Mouse (Mus musculus): Measurements from ENCODE around the gene Elob. TPM values are rescaled to one million over a fixed set of nuclear protein-coding genes. Genes with fewer than 3 reads are reported as not detected.

The Elob gene
- total RNA-seq, 2 experiments from 2014 or later: 345 to 363 TPM

DNA sequence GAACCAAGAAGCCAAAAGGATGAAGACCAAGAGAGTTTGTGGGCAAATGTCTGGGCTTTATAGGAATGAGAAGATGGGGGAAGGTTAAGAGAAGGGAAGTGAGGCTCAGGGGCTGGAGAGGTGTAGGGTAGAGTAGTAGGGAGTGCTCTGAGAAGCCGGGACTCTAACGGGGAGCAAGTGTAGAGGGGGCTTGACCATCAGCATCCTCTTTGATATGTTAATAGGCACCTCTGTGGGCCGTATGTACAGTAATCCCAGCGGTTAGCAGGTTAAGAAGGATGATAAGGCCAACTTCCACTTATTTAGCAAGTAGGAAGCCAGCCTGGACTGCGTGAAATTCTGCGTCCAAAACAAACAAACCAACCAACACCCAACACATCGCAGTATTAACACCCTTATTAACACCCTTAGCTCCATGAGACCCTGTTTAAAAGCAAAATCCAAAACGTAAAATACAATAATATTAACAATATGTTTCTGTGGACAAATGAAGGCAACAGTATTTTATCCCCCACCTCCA lies 39.1 kb downstream of the Elob start:
- intact Hi-C loops (cut with DNase I): loop anchor here (2.0 to 5.0 kb wide), 2 partner anchors 17 to 37 kb away; partner anchors contain the start of gene Elob
- no peak for DNase-seq

DNA sequence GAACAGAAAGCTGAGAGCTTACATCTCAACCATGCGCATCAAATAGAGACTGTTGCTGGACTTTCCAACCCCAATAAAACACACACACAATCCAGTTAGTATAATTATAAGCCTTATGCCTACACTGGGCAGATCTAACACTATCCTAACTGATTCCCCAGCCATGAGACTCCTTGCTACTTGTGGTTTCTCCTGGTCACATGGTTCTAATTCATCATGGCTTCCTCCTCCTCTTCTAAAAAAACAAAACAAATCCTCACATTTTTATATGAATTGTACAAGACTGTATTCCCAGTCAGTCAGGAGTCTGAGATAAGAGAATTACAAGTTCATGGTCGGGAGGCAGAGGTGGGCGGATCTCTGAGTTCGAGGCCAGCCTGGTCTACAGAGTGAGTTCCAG lies 40.0 kb downstream of the Elob start:
- intact Hi-C loops (cut with DNase I): loop anchor here (2.0 kb wide), 1 partner anchor 16 kb away; no protein-coding TSS in a partner anchor
- DNase-seq: no peak

DNA sequence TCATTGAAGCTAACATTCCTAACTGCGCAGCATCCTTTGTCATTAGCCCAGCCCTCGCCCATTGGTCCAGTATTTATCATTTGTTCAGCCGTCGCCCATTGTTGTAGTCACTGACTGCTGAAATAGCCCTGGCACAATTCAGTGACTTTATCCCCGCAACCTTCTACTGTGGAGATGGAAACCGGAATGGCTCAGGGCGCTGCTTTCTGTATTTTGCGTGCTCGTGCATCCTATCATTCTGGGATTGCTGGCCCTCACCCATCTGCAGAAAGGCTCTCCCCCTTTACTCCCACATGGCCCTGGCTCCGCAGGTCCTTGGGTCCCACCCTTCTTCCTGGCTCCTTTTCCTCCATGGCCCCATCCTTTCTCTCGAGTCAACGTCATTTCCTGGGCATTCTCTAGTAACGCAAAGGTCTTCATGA lies 42.4 kb downstream of the Elob start:
- intact Hi-C loops (cut with DNase I): no loop called here
- no peak for DNase-seq

DNA sequence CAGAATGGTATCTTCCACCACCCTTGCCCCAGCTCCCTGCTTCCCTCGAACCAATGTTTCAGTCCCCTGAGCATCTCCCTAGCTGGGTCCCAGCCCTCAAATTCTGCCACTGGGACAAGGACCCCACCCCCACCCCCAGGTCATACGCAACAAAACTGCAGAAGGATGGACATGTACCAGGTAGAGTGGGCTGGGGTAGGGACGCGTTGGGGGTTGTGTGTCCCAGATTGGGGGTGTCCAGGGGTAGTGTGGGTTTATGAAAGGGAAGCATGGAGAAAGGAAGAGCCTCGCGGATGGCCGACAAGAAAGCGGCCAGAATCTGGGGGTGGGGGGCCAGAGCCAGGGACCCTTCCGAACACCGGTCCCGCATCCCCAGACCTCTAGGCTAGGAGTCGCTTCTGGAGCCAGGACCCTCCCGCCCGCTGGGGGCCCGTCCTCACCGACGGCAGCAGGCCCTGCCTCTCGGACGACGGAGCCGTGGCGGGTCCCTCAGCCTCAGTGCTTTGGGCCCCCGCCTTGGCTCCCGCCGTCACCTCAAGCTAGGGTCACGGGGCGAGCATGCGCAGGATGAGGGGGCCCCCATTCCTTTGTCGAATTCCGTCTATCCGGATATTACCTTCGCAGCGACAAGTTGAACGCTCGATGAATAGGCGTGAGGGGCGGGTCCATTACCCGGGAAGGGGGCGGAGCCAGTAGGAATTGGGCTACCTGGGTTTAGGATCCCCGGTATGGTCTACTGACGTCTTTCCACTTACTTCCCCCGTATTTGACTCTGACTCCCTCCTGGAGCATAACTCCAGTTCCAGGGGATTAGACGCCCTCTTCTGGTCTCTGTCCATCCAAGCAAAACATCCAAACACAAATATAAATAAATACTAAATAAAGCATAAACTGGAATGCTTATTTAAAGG lies 43.1 kb downstream of the Elob start, which contains the start of gene Flywch2:
TSS of gene Flywch2 (minus strand) at position 521 of the 911 bp plus-strand sequence.
- DNase-seq: peak; percentile 59 to 60
- intact Hi-C loops (cut with DNase I): no loop called here

DNA sequence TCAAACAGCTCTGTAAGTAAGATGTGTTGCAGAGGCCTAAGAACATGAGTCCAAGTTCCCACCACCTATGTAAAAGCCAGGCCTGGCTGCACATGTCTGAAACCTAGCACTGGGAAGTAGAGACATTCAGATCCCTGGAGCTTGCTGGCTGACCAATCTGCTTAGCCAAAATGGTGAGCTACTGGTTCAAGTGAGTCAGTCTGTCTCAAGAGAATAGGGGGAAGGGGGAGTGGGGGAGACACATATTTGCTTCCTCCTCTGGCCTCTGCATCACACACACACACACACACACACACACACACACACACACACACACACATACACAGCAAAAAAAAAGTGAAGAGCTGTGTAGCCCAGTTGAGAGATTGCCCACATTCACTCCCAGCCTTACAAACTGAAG lies 45.6 kb downstream of the Elob start:
- DNase-seq: no peak
- intact Hi-C loops (cut with DNase I): no loop called here

DNA sequence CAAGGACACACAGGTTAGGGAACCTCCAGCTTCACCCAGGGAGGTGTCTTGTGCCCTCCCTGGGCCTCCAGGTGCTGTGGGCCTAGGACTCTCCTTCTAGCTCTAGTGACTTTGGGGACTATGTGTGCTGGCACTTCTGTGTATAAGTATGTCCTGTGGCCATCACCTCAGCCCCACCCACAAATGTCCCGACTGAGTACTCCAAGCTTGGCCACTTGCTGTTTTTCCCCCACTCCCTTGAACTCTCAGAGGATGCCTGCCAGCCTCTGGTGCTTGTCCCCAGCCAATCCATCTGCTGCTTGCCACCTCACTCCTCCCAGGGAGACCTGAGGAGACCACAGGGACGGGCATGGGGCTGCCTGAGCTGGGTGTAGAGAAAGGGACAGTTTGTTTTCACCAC lies 50.5 kb downstream of the Elob start:
- intact Hi-C loops (cut with DNase I): no loop called here

DNA sequence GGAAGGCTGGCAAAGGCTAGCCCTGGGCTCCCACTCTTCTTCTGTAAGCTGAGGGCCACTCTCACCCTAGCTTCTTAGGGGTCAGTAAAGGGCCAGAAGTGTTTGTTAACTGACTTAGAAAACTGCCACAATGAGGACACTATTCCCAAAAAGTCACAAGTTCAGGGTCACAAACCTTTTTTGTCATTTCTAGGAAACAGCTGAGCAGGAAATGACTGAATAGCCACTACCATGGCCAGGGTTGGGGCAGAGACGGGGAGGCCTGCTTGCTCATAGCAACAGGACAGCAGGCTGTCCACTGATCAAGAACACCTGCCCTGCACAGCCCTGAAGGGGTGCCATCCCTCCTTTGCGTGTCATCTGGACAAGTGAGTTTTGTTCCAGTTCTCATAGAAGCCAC lies 51.8 kb downstream of the Elob start:
- intact Hi-C loops (cut with DNase I): no loop called here

More for the DNA sequence above, 50.5 kb downstream of the Elob start:
- no peak for DNase-seq

DNA sequence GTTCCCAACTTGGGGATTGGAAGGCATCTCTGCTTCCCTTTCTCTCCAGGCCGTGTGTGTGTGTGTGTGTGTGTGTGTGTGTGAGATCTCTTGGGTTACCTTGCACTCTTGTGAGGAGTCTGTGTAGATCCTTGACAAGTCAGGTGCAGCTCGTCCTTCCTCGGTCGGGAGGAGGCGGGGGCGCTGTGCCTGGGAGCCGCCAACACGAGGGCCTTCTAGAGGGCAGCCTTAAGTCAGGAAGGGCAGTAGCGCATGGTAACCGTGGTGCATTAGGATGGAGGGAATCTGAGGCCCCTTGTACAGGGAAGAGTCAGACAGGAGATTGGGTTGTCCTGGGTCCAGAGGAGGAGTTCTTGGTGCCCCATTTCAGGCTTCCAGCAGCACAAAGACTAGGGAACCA lies 52.7 kb downstream of the Elob start:
- DNase-seq: no peak
- intact Hi-C loops (cut with DNase I): no loop called here

More for the DNA sequence above, 51.8 kb downstream of the Elob start:
- no peak for DNase-seq

Small RNA genes within 50 kb of the gene (microRNA-seq; reads per million reads assigned to microRNA genes)
- gene Mir5125 (ENCODE audit: borderline number of aligned reads in 2 of 2): 0.72 to 2.0 reads per million in 2 experiments

Other genes starting within 250 kb of the Elob start
- 1 to 10 TPM; 2.4 to 4.1 TPM for gene Zfp13, start 229.6 kb downstream of the Elob start, total RNA-seq (2021)
- gene Zscan10, start 228.3 kb downstream of the Elob start, total RNA-seq (2021): not detected
- gene Mmp25, start 183.9 kb downstream of the Elob start, total RNA-seq (2021): under 1 TPM in 1 of 2 experiments, not detected in 1; 0.14 TPM
- not detected for gene Bicdl2, start 168.6 kb downstream of the Elob start, total RNA-seq (2021)
- gene Hcfc1r1, start 155.5 kb downstream of the Elob start, total RNA-seq (2021): 100 to 1,000 TPM; 196 to 206 TPM
- 10 to 100 TPM; 11.6 to 11.7 TPM for gene Thoc6, start 155.3 kb downstream of the Elob start, total RNA-seq (2021)
- gene Tnfrsf12a, start 151.7 kb downstream of the Elob start, total RNA-seq (2021): 100 to 1,000 TPM in 1 of 2 experiments, 10 to 100 TPM in 1; 59.4 to 101 TPM
- not detected for gene Cldn6, start 149.9 kb downstream of the Elob start, total RNA-seq (2021)
- gene Cldn9, start 145.1 kb downstream of the Elob start, total RNA-seq (2021): not detected
- gene 1520401A03Rik, start 106.4 kb downstream of the Elob start, total RNA-seq (2021): not detected
- 1 to 10 TPM; 1.2 to 1.6 TPM for gene Pkmyt1, start 102.8 kb downstream of the Elob start, total RNA-seq (2021)
- 10 to 100 TPM; 20.0 to 28.5 TPM for gene Paqr4, start 88.3 kb downstream of the Elob start, total RNA-seq (2021)
- not detected for gene Kremen2, start 83.3 kb downstream of the Elob start, total RNA-seq (2021)
- 10 to 100 TPM; 31.8 to 33.3 TPM for gene Flywch1, start 57.5 kb downstream of the Elob start, total RNA-seq (2021)
- gene Flywch2, start 43.1 kb downstream of the Elob start, total RNA-seq (2021): under 1 TPM; 0.78 to 0.81 TPM
- gene Srrm2, start 38.6 kb downstream of the Elob start, total RNA-seq (2021): 100 to 1,000 TPM; 154 to 159 TPM
- not detected for gene Prss33, start 6.9 kb upstream of the Elob start, total RNA-seq (2021)
- gene Prss32, start 14.7 kb upstream of the Elob start, total RNA-seq (2021): not detected
- not detected for gene Prss41, start 15.0 kb upstream of the Elob start, total RNA-seq (2021)
- gene Prss21, start 38.9 kb upstream of the Elob start, total RNA-seq (2021): not detected
- gene Dcpp1, start 51.7 kb upstream of the Elob start, total RNA-seq (2021): not detected
- gene Dcpp2, start 51.7 kb upstream of the Elob start, total RNA-seq (2021): not detected
- not detected for gene Dcpp3, start 88.3 kb upstream of the Elob start, total RNA-seq (2021)
- not detected for gene Sbp, start 112.5 kb upstream of the Elob start, total RNA-seq (2021)
- not detected for gene Sbpl, start 126.1 kb upstream of the Elob start, total RNA-seq (2021)
- gene Prss30, start 151.4 kb upstream of the Elob start, total RNA-seq (2021): not detected
- not detected for gene Prss22, start 169.0 kb upstream of the Elob start, total RNA-seq (2021)
- not detected for gene Prss27, start 209.0 kb upstream of the Elob start, total RNA-seq (2021)
- gene Kctd5, start 244.3 kb upstream of the Elob start, total RNA-seq (2021): 10 to 100 TPM in 1 of 2 experiments, 1 to 10 TPM in 1; 8.8 to 11.4 TPM

Data from heart, postnatal 36 days (tissue).